Mouse (Mus musculus) c-Kit-negative CD71-positive TER-119-positive erythroid progenitor cells, embryonic 14.5 days (primary cell): ENCODE results near the gene Mug1.
"Not testable (repeated sequence)": the region's sequence is repeated elsewhere in the genome, so short reads cannot be mapped to it uniquely, and the experiment has no call there.

Source experiments
- DNase-seq: peaks from one replicate; pipeline ENCODE4 v3.0.0-alpha.2; 2013; ENCODE audit warnings: low read depth, low spot score

Mug1 gene

GRCm38 (mm10) chr6:121838271-121838670, at the start of gene Mug1:
Gene Mug1 (plus strand): TSS chr6:121838541.
- not testable (repeated sequence) for DNase-seq

DNA sequence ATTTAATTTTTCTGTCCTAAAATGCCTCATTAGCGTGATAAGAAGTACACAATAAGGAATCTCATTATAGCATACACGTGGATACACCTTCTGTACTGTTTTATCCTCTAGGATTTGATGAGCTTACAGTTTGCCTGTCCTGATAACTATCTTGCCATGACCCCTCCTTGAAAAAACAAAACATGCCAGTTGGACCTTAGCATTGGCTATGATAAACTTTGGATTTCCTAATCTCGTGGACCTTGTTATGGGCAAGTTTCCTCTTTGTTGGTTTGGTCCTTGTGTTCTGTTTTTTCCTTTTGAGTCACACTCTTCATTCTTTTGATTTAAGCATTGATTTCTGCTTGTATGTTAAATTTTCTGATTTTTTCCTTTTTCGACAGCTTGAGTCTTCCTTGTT, 10.3 kb upstream of the Mug1 start:
- DNase-seq = no peak

GRCm38 (mm10) chr6:121836361-121836760, 2.0 kb upstream of the Mug1 start:
- no peak for DNase-seq

GRCm38 (mm10) chr6:121848378-121848777, 10.0 kb downstream of the Mug1 start:
- DNase-seq = no peak
